Mouse (Mus musculus): Measurements from ENCODE around the gene Nrip2.

Nrip2 gene

GRCm38 (mm10) chr6:128437288-128437687 is 38.2 kb downstream of the Nrip2 start:
- no peak for DNase-seq (ENCODE audit: extremely low read depth, low read depth)

- DNase-seq (ENCODE audit: extremely low read depth, low read depth): no peak
These were observed 38.7 kb downstream of the Nrip2 start for GRCm38 (mm10) chr6:128437731-128438316.

GRCm38 (mm10) chr6:128438317-128438870 is 39.3 kb downstream of the Nrip2 start, which contains the start of gene Fkbp4:
Gene Fkbp4 (minus strand): TSS chr6:128438677.
- DNase-seq (ENCODE audit: extremely low read depth, low read depth): peak; percentile 59

DNA sequence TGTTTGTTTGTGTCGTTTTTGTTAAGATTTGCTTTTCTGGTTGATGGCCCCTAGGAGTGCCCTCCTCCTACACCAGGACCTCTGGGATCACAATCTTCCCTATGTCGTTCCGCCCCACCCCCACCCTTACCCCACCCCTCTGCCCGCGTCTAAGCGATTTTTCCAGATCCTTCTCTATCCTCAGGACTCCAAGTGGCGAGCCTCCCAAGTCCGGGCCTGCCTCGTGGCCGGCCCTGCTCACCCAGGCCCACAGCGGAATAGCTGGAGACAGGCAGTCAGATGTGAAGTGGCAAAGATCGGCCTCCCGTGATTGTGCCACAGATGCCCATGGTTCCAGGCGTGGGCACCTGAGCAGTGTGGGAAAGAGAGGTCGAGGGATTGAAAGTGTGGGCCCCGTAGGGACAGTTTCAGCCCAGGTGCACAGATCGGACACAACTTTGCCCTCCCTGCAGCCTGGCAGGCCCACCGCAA is 39.8 kb downstream of the Nrip2 start:
- DNase-seq (ENCODE audit: extremely low read depth, low read depth): no peak

DNA sequence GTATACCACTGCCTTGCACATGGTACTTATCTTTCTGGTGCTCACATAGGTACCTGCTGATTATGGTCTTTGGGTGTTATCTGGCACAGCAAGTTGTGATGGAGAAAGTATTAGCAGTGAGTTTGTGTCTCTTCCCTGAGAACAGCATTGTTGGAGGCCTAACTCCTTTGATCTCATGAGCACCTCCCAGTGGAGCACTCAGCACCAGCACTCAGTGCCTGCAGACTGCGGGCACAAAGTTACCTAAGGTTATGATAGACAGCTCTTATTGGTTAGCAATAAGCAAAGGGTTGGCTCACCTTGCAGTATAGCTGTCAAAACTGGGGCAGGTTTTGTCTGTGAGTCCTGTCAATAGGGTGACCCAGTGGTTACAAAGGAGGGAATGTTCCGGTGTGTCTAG is 41.1 kb downstream of the Nrip2 start:
- DNase-seq (ENCODE audit: extremely low read depth, low read depth): no peak

DNA sequence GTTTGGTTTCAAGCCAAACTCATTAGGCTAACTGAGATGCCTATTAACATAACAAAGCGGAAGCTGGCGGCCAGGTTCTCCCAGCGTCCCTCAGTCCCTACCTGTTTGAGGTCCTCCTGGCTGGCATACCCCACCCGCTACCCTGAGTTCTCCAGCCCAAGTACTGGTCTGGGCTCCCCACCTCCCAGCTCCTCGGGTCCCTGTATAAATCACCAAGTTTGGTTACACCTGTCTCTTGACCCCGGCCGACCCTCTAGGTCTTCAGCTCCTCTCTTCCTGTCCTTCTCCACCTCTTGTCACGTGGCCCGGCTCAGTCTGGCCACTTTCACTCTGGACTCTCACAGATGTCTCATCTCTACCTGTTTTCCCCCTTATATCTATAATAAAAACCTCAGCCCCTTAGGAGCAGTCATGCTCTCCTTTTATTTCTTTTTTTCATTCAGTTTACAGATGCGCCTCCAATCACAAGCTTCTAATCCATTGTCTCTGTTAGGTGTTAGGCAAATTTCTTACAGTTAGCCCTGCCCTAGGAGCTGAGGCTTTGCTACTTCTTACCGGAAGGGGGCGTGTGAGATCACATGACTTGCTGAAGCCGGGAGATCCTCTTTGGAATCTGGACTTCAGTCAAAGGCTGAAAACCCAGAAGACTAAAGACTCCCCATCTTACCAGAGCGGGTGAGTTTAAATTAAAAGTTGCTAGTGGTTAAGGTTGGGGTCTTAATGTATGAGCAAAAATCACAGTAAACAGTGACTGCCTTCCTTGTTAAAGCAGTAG is 46.9 kb downstream of the Nrip2 start:
- no peak for DNase-seq (ENCODE audit: extremely low read depth, low read depth)

- DNase-seq (ENCODE audit: extremely low read depth, low read depth): no peak
These were observed 48.0 kb downstream of the Nrip2 start for GRCm38 (mm10) chr6:128447063-128447462.

DNA sequence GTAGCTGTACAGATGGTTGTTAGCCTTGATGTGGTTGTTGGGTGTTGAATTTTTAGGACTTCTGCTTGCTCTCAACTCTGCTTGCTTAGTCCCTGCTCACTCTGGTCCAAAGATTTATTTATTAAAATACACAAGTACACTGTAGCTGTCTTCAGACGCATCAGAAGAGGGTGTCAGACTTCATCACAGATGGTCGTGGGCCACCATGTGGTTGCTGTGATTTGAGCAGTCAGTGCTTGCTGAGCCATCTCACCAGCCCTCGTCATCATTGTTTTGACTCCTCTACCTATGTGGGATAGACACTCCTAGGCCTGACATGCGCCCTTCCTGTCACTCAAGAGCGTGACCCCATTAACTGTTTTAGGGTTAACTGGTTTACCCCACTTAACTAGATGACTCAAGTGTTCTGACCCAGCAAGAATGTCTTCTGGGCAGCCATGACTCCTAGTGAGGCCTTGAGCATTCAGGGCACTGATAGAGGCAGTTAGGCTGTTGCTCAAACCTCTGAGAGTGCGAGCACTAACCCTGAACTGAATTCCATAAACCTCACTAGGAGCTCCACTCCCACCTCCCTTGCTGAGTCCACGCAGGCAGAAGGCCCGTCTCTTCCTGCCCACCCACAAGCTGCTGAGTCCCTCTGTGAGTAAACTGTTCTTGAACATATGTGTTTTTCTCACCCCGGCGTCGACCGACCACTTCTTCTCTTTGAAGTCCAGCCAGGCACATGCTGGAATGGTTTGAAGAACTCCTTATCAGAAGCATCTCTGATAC is 56.9 kb downstream of the Nrip2 start:
- no peak for DNase-seq (ENCODE audit: extremely low read depth, low read depth)

GRCm38 (mm10) chr6:128457186-128457585 is 58.1 kb downstream of the Nrip2 start:
- no peak for DNase-seq (ENCODE audit: extremely low read depth, low read depth)

DNA sequence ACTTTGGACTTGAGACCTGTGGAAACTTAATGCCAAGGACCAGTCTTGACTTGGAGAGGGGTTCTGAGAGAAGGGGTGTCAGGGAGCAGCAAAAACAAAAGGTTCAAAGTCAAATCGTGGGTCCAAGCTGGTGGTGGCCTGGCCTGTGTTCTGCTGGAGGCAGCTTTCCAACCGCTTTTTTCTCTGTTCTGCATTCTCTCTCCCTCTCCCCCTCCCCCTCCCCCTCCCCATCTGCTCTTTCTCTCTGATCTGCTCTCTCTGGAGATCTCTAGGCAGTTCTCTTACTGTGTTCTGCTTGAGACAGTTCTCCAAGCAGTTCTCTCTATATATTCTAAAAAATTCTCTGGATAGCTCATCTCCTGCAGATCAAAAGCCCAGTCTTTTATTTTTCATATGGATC is 61.2 kb downstream of the Nrip2 start:
- DNase-seq (ENCODE audit: extremely low read depth, low read depth): no peak

GRCm38 (mm10) chr6:128460729-128461503 is 61.8 kb downstream of the Nrip2 start:
- DNase-seq (ENCODE audit: extremely low read depth, low read depth): no peak

DNA sequence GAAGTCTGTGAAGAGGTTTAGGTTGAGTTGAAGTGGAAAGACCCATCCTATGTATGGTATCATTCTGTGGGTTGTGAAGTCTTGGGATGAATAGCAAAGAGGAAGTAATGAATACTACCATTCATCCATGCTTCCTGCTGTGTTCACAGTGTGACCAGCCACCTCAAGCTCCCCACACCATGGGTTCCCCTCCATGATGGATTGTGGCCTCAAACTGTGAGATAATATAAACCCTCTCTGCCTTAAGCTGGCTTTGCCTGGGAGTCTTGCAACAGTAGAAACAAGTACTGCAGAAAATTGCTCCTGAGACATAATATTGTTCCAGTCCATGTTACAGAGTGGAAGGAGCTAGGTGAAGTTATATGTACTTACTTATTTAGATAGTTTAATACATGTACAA is 62.5 kb downstream of the Nrip2 start:
- DNase-seq (ENCODE audit: extremely low read depth, low read depth): no peak

- no peak for DNase-seq (ENCODE audit: extremely low read depth, low read depth)
These were observed 65.9 kb downstream of the Nrip2 start for GRCm38 (mm10) chr6:128464996-128465395.
